Mouse (Mus musculus): ENCODE measurements around the gene Gna13. TPM values are rescaled to one million over a fixed set of nuclear protein-coding genes. Genes with fewer than 3 reads are reported as not detected.

The Gna13 gene
- total RNA-seq, 2 experiments from 2014 or later, result 27.1 to 29.7 TPM

DNA sequence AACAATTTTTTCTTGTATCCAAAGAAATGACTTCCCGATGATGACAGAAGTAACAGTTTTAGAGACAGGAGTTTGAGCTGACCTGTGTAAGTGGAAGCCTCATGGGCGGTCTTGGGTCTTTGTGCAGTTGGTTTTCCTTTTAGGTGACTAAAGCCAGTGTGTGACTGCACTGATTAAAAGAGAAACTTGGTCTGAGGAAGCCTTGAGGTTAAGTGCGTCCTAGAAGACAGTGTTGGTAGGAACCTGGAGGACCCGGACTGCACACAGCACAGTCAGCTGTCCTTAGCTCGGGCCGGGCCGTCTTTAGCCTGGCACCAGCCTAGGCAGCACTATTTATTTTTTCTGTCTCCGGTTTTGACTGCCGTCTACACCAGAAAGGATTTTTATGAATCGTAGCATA is 2.2 kb downstream of the Gna13 start:
- no peak for DNase-seq
- intact Hi-C loops (cut with DNase I; ENCODE audit: low total_unique reads), result no loop called here

DNA sequence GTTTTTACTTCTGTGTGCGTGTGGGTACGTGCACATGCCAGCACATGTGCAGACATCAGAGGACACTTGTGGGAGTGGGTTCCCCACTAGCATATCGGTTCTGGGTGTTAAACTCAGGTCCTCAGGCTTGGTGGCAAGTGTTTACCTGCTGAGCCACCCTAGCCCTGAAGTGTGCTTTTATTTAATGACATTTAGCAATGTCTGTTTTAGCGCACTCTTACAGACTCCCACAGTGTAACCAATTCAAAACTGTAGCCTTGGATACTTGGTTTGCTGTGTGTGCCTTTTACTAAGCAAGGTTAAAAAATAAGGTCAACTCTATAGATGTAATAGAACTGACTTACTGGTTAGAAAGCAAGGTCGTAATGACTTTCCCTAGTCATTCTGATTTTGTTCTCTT is 3.2 kb downstream of the Gna13 start:
- no peak for DNase-seq
- intact Hi-C loops (cut with DNase I; ENCODE audit: low total_unique reads), result no loop called here

DNA sequence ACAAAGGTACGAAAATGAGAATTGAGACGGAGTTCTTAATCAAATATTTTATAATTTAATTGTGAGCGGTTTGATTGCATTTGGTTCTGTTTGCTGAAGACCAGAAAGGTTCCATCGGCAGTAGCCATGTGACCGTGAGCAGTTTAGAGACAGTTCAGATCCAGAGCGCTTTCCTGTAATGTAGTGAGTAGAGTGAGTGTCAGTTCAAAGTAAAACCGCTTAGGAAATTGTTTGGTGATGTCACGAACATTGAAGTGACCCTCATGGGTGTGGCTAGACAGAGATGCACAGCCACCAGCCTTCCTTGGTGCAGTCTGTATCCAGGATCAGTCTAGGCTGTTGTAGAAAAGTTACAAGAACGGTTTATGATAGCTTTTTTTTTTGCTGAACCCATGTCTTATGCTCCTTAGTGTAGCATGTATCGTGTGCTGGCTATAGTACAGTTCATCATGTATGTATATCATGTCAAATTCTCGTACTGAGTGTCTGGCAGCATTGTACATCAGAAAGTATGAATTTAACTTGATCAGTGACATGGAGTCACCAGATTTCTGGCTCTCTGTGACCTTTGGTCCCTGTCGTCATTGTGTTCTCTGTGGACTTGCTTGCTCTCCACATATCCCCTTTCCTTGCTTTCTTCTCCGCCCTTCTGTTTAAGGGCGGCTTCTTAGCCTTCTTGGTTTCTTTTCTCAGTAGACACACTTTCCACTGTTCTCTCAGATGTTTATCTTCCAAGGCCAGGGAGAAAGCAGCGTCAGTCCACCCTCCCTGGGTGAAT is 4.4 kb downstream of the Gna13 start:
- no peak for DNase-seq
- intact Hi-C loops (cut with DNase I; ENCODE audit: low total_unique reads), result no loop called here

- intact Hi-C loops (cut with DNase I; ENCODE audit: low total_unique reads), result no loop called here
- peak; percentile 16 for DNase-seq
Measured at GRCm38 (mm10) chr11:109369026-109369637, 6.5 kb downstream of the Gna13 start.

DNA sequence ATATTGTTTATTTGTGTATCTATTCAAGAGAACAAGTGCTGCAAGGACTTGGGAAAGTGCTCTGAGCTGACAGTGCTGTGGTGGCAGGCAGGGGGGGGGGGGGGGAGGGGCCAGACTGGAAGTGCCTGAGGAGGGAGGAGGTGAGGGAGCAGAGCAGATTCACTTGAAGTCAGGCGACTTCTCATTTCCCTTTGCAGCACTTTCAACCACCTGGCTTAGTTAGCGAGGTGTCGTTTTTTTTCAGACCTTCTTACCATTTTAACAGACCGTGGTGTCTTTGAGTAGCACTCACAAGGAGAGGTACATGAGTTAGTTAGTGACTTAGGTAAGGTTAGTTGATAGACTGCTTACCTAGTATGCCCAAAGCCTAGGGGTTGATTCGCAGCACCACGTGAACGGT is 12.8 kb downstream of the Gna13 start:
- intact Hi-C loops (cut with DNase I; ENCODE audit: low total_unique reads), result no loop called here
- no peak for DNase-seq

GRCm38 (mm10) chr11:109376484-109377143 is 14.0 kb downstream of the Gna13 start:
- intact Hi-C loops (cut with DNase I; ENCODE audit: low total_unique reads), result no loop called here
- DNase-seq, result no peak

- intact Hi-C loops (cut with DNase I; ENCODE audit: low total_unique reads), result no loop called here
- no peak for DNase-seq
Measured at GRCm38 (mm10) chr11:109377477-109377876, 14.8 kb downstream of the Gna13 start.

DNA sequence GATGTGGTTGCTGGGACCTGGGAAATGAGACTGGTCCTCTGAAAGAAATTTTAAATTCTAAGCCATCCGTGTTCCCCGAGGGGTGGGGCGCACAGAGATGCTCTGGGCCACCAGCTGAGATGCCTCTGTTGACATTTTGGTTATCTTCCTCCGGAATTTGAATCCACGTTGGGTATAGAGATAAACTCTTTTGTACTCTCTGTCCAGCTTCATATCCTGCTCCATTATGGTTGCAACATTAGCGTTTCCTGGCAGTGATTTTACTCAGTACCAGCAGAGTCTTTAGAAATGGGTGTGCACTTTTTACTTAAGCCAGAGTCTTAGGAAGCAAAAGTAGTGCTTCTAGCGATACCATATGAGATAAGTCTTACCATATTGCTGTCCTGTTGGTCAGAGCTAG is 15.4 kb downstream of the Gna13 start:
- intact Hi-C loops (cut with DNase I; ENCODE audit: low total_unique reads), result no loop called here
- DNase-seq, result no peak

DNA sequence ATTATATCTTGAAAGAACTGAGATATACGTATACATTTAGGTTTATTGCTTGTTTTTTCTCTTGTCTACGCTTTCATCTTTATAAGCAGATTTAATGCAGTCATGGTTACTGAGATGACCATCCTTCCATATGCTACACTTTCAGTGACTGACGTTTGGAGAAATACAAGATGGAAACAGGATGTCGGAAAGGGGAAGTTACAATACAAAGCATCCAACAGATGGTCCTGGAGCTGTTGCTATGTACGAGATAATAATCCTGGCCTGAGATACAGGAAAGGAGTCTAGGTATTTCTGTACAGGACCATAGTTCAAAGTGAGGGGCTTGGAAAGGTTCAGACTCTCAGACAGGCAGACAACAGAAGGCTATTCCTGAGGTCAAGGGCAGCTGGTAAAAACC is 18.0 kb downstream of the Gna13 start:
- intact Hi-C loops (cut with DNase I; ENCODE audit: low total_unique reads), result no loop called here
- no peak for DNase-seq

GRCm38 (mm10) chr11:109385296-109385695 is 22.7 kb downstream of the Gna13 start:
- no peak for DNase-seq
- intact Hi-C loops (cut with DNase I; ENCODE audit: low total_unique reads), result no loop called here

GRCm38 (mm10) chr11:109389046-109389445 is 26.4 kb downstream of the Gna13 start:
- intact Hi-C loops (cut with DNase I; ENCODE audit: low total_unique reads), result no loop called here
- no peak for DNase-seq

DNA sequence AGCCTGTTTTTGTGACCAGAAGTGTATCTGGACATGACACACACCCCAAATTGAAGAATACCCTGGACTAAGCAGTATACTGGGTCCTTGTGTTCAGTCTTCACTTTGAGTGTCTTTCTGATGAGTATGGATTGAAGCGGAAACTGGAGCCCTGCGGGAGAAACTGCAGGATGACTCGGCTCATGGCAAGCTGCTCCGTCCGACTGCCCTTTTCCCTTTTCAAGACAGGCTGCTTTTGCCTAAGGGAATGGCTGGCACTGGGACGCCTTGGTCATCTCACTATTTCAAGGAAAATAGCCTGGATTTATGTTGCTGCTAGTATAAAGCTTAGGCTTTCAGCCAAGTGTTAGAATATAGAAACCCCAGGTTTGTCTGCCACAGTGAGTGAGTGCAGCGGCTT is 28.6 kb downstream of the Gna13 start:
- no peak for DNase-seq
- intact Hi-C loops (cut with DNase I; ENCODE audit: low total_unique reads), result no loop called here

DNA sequence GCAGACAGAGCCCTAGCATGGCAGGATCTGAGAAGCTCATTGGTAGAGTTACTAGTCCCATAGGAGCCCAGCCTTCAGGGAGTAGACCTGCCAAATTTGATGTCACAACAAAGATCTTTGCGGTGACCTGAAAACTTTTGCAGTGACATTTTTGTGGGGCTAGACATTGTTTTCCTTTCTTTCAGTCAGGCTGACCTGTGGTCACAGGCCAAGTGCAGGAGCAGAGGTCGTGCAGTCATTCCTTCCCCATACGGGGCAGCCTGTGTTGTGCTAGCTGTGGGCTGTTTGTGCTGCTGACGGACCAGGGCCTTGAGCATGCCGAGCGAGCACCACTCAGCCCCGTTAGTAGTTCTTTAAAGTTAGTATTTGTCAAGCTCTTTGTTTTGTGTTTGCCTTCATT is 29.1 kb downstream of the Gna13 start:
- intact Hi-C loops (cut with DNase I; ENCODE audit: low total_unique reads), result no loop called here
- DNase-seq, result no peak

- DNase-seq, result no peak
- intact Hi-C loops (cut with DNase I; ENCODE audit: low total_unique reads), result no loop called here
Measured at GRCm38 (mm10) chr11:109392601-109393000, 30.0 kb downstream of the Gna13 start.

GRCm38 (mm10) chr11:109394758-109395157 is 32.1 kb downstream of the Gna13 start:
- DNase-seq, result no peak
- intact Hi-C loops (cut with DNase I; ENCODE audit: low total_unique reads), result no loop called here

DNA sequence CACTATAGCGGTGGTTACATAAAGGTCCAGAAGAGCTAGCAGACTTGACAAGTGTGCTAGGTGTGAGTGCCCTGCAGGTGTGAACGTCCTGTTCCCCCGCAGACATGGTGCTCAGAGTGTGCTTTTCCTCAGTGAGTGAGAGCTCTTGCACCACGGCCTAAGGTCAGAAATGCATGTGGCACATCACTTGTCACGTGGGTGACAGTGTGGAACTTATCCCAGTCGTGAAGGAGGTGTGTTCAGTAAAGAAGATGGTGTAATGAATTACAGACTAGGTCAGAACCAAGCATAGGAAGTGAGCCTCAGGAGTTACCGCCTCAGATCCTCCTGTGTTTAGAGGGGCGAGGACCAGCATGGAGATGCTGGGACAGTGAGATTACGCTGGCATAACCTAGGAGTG is 32.7 kb downstream of the Gna13 start:
- intact Hi-C loops (cut with DNase I; ENCODE audit: low total_unique reads), result no loop called here
- no peak for DNase-seq

- DNase-seq, result no peak
- intact Hi-C loops (cut with DNase I; ENCODE audit: low total_unique reads), result no loop called here
Measured at GRCm38 (mm10) chr11:109406431-109406830, 43.8 kb downstream of the Gna13 start.

DNA sequence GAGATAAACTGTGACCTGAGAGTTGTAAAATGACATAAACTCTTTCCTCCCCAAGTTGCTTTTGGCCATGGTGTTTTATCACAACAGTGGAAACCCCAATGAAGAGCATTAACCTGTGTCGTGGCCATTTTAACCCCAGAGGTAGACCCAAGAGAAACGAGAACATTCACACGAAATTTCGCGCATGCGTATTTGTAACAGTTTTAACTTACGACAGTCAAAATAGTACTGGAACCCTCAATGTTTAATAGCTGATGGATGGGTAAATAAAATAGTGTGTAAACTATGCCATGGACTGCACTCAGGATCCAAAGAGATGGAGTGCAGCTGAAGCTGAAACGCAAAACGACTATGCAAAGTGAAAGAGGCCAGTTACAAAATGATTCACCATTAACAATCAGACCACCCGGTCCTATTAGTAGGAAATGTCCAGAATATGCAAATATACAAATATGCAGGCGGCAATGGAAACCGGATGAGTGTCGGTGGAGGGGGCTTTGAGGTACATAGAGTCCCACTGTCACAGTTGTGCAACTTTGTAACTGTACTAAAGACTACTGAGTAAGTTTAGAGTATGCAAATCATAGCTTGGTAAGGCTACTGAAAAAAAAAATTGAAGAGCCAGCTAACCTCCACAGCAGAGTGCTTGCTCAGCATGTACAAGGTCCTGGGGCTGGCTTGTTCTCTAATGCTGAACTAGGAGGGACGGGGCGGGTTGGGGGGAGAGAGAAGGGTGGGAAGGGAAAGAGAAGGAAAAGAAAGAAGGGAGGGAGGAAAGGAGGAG is 47.8 kb downstream of the Gna13 start:
- intact Hi-C loops (cut with DNase I; ENCODE audit: low total_unique reads), result no loop called here
- DNase-seq, result no peak

DNA sequence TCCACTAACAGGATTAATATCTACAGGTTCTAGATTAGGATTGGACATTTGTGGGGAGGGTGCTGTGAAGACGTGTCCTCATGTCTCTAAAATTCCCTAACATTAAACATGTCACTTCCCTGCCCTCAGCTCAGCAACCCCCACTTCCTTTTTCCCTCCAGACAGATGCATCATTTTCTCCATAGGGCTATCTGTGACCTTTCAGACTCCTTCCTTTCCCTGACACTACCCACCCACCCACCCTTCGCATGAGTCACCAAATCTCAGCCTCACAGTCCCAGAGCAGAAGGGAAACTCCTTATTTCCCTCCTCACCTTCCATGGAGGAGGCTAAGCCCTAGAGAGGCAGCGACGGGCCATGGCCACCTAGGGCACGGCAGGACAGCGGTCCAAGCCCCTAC is 51.0 kb downstream of the Gna13 start, which contains the start of gene 9930022D16Rik:
9930022D16Rik (plus strand) TSS at position 301 of the 400 bp plus-strand sequence.
- no peak for DNase-seq
- intact Hi-C loops (cut with DNase I; ENCODE audit: low total_unique reads), result no loop called here

GRCm38 (mm10) chr11:109414802-109415201 is 52.2 kb downstream of the Gna13 start:
- intact Hi-C loops (cut with DNase I; ENCODE audit: low total_unique reads), result no loop called here
- DNase-seq, result no peak

Measured in gastrocnemius, postnatal 14 days (tissue).